Mouse (Mus musculus): ENCODE results near the gene Tcte3.
"Not testable (repeated sequence)": the region's sequence is repeated elsewhere in the genome, so short reads cannot be mapped to it uniquely, and the experiment has no call there.

Tcte3 gene

GRCm38 (mm10) chr17:15031414-15031813, 9.9 kb downstream of the Tcte3 start:
- DNase-seq (ENCODE audit: low spot score in 2 of 2) = not testable (repeated sequence)

- not testable (repeated sequence) for DNase-seq (ENCODE audit: low spot score in 2 of 2)
Observed at GRCm38 (mm10) chr17:15025513-15025912, 15.8 kb downstream of the Tcte3 start.

GRCm38 (mm10) chr17:15024502-15025193, 16.6 kb downstream of the Tcte3 start:
- not testable (repeated sequence) for DNase-seq (ENCODE audit: low spot score in 2 of 2)

GRCm38 (mm10) chr17:15023878-15024492, 17.3 kb downstream of the Tcte3 start:
- not testable (repeated sequence) for DNase-seq (ENCODE audit: low spot score in 2 of 2)

GRCm38 (mm10) chr17:15021503-15022220, 19.6 kb downstream of the Tcte3 start:
- peak; percentile 43 to 59 for DNase-seq (ENCODE audit: low spot score in 2 of 2)

- not testable (repeated sequence) for DNase-seq (ENCODE audit: low spot score in 2 of 2)
Observed at GRCm38 (mm10) chr17:15009706-15010413, 31.4 kb downstream of the Tcte3 start, which contains the start of gene Gm3435. TSS of gene Gm3435 (plus strand) at chr17:15010176.

- not testable (repeated sequence) for DNase-seq (ENCODE audit: low spot score in 2 of 2)
Observed at GRCm38 (mm10) chr17:15009088-15009487, 32.2 kb downstream of the Tcte3 start.

GRCm38 (mm10) chr17:15000047-15000446, 41.2 kb downstream of the Tcte3 start:
- not testable (repeated sequence) for DNase-seq (ENCODE audit: low spot score in 2 of 2)

- DNase-seq (ENCODE audit: low spot score in 2 of 2) = not testable (repeated sequence)
Observed at GRCm38 (mm10) chr17:14994140-14994539, 47.1 kb downstream of the Tcte3 start.

- DNase-seq (ENCODE audit: low spot score in 2 of 2) = not testable (repeated sequence)
Observed at GRCm38 (mm10) chr17:14993139-14993832, 48.0 kb downstream of the Tcte3 start.

GRCm38 (mm10) chr17:14992522-14993138, 48.7 kb downstream of the Tcte3 start:
- not testable (repeated sequence) for DNase-seq (ENCODE audit: low spot score in 2 of 2)

GRCm38 (mm10) chr17:14990116-14990702, 51.1 kb downstream of the Tcte3 start:
- DNase-seq (ENCODE audit: low spot score in 2 of 2) = not testable (repeated sequence)

- DNase-seq (ENCODE audit: low spot score in 2 of 2) = not testable (repeated sequence)
Observed at GRCm38 (mm10) chr17:14978362-14979038, 62.8 kb downstream of the Tcte3 start, which contains the start of the genes 9030025P20Rik and Gm3417. TSS of gene 9030025P20Rik (plus strand) at chr17:14978468. TSS of gene Gm3417 (minus strand) at chr17:14978790.

- not testable (repeated sequence) for DNase-seq (ENCODE audit: low spot score in 2 of 2)
Observed at GRCm38 (mm10) chr17:14977718-14978361, 63.4 kb downstream of the Tcte3 start.
